8 mouse cellular contexts compared by ENCODE assay signal in genomic region chr11:75291389-75292215, GRCm38 (mm10). TPM values are rescaled to one million over a fixed set of nuclear protein-coding genes. Genes with fewer than 3 reads are reported as not detected.
A peak's percentile ranks its signal among the peaks of the same experiment; 100 is the strongest.
DNase-seq lines count a peak whose midpoint lies in the region; ATAC-seq and TF ChIP-seq lines count a peak whose summit lies in the region.

No protein-coding gene starts in this region.

- DNase-seq in heart, adult 8-10 months (ENCODE audit: low spot score) = no peak
- DNase-seq in embryonic facial prominence, embryonic 10.5 days (ENCODE audit: low spot score) = peak; percentile 33
- peak; percentile 59 for DNase-seq in hindbrain, postnatal 0 days (ENCODE audit: low spot score)
- DNase-seq in midbrain, embryonic 11.5 days (ENCODE audit: low spot score, missing footprints) = peak; percentile 93
- no peak for DNase-seq in spleen, postnatal 14 days (ENCODE audit: low spot score in 2 of 2)
- DNase-seq in urinary bladder, postnatal 36 days (ENCODE audit: low spot score in 2 of 2) = no peak
- DNase-seq in adrenal gland, postnatal 4 days (ENCODE audit: low spot score in 2 of 2) = no peak

- H3K36me3 ChIP-seq in heart, embryonic 15.5 days = no peaks in the 10 kb centered on the region
- H3K36me3 ChIP-seq in embryonic facial prominence, embryonic 10.5 days (replicated peaks) = no peaks in the 10 kb centered on the region
- H3K36me3 ChIP-seq in hindbrain, postnatal 0 days (ENCODE audit: insufficient read depth, low read length) = no peaks in the 10 kb centered on the region
- no peaks in the 10 kb centered on the region for H3K36me3 ChIP-seq in midbrain, embryonic 11.5 days (ENCODE audit: control insufficient read depth, insufficient read depth, low read length)

- H3K4me2 ChIP-seq in heart, embryonic 15.5 days = peak overlapping the region; percentile 47
- peak overlapping the region; percentile 33; the same call in 1 of the 2 replicates for H3K4me2 ChIP-seq in hindbrain, postnatal 0 days (ENCODE audit: low read depth, low read length)
- H3K4me2 ChIP-seq in midbrain, embryonic 11.5 days = peak overlapping the region; percentile 35

- 0 out of 2 replicates have a peak overlapping the region, but pooled peaks have one; percentile 24 for H3K9ac ChIP-seq in heart, embryonic 15.5 days
- H3K9ac ChIP-seq in hindbrain, postnatal 0 days (replicated peaks; ENCODE audit: low read length) = no peak overlapping the region
- peak overlapping the region; percentile 51; the same call in 1 of the 2 replicates for H3K9ac ChIP-seq in midbrain, embryonic 11.5 days (ENCODE audit: low read length)

- peaks cover 79% of the 10 kb centered on the region for H3K4me1 ChIP-seq in heart, embryonic 15.5 days (replicated peaks)
- H3K4me1 ChIP-seq in embryonic facial prominence, embryonic 10.5 days = peaks cover 27% of the 10 kb centered on the region
- H3K4me1 ChIP-seq in hindbrain, postnatal 0 days (ENCODE audit: insufficient read depth, low read length) = no peaks in the 10 kb centered on the region
- peaks cover 20% of the 10 kb centered on the region for H3K4me1 ChIP-seq in midbrain, embryonic 11.5 days (ENCODE audit: control insufficient read depth, insufficient read depth, low read length)

- no peak; the same call in 1 of the 2 replicates for ATAC-seq in heart, embryonic 15.5 days (replicated peaks; ENCODE audit: insufficient number of reproducible peaks, insufficient read depth, low FRiP score, low read depth)
- ATAC-seq in hindbrain, postnatal 0 days = no peak
- ATAC-seq in midbrain, embryonic 11.5 days (ENCODE audit: low FRiP score) = peak; percentile 81

- peaks cover 9% of the 10 kb centered on the region for H3K27me3 ChIP-seq in heart, embryonic 15.5 days
- peaks cover 34% of the 10 kb centered on the region for H3K27me3 ChIP-seq in embryonic facial prominence, embryonic 10.5 days (replicated peaks; ENCODE audit: low read depth, poor library complexity, severe bottlenecking)
- H3K27me3 ChIP-seq in hindbrain, postnatal 0 days (ENCODE audit: insufficient read depth, low read length) = no peaks in the 10 kb centered on the region
- H3K27me3 ChIP-seq in midbrain, embryonic 11.5 days (ENCODE audit: control insufficient read depth, insufficient read depth, low read length) = 0 out of 2 replicates have a peak, but pooled peaks cover 2% of the 10 kb centered on the region

- peak overlapping the region; percentile 28 for H3K27ac ChIP-seq in heart, embryonic 15.5 days
- H3K27ac ChIP-seq in embryonic facial prominence, embryonic 10.5 days (replicated peaks) = no peak overlapping the region
- peak overlapping the region; percentile 42; the same call in 1 of the 2 replicates for H3K27ac ChIP-seq in hindbrain, postnatal 0 days
- peak overlapping the region; percentile 22 for H3K27ac ChIP-seq in midbrain, embryonic 11.5 days (ENCODE audit: low read depth, low read length)

- 24% methylated on average over 25 of the region's 25 CpGs for WGBS in heart, embryonic 15.5 days
- WGBS in embryonic facial prominence, embryonic 10.5 days = 23% methylated on average over 25 of the region's 25 CpGs
- WGBS in hindbrain, postnatal 0 days = 16% methylated on average over 25 of the region's 25 CpGs
- 11% methylated on average over 25 of the region's 25 CpGs for WGBS in midbrain, embryonic 11.5 days

- H3K4me3 ChIP-seq in heart, embryonic 15.5 days = peak overlapping the region; percentile 17; the same call in 1 of the 2 replicates
- H3K4me3 ChIP-seq in embryonic facial prominence, embryonic 10.5 days = peak overlapping the region; percentile 28; the same call in 1 of the 2 replicates
- H3K4me3 ChIP-seq in hindbrain, postnatal 0 days (ENCODE audit: low read length) = no peak overlapping the region
- H3K4me3 ChIP-seq in midbrain, embryonic 11.5 days (ENCODE audit: low read depth, low read length) = no peak overlapping the region

- H3K9me3 ChIP-seq in heart, embryonic 15.5 days (replicated peaks) = no peaks in the 10 kb centered on the region
- no peaks in the 10 kb centered on the region for H3K9me3 ChIP-seq in embryonic facial prominence, embryonic 10.5 days
- no peaks in the 10 kb centered on the region for H3K9me3 ChIP-seq in hindbrain, postnatal 0 days (ENCODE audit: low read length)
- H3K9me3 ChIP-seq in midbrain, embryonic 11.5 days (ENCODE audit: control insufficient read depth, low read length) = no peaks in the 10 kb centered on the region

- TF ChIP-seq CTCF in hindbrain, postnatal 0 days (IDR thresholded peaks at IDR 0.05; ENCODE audit: low read depth) = no peak

RNA-seq across cellular contexts. Expression of gene Rpa1, which starts 56.5 kb away (rescaled TPM):
- 83.6 and 86.2 TPM in 2 replicates for polyA plus RNA-seq in heart, embryonic 15.5 days (2015; fragmentation: Nextera tagmentation; extraction: Ambion mirVana)
- 10 to 100 TPM; 62.6 to 69.4 (median 67.4) TPM for total RNA-seq in heart, adult 8-10 months (2022)
- polyA plus RNA-seq in embryonic facial prominence, embryonic 10.5 days (2016; fragmentation: Nextera tagmentation; extraction: Ambion mirVana) = 192 and 201 TPM in 2 replicates
- total RNA-seq in hindbrain, postnatal 0 days (2014; rRNA removed) = 66.9 and 105 TPM in 2 replicates
- polyA plus RNA-seq in hindbrain, postnatal 0 days (2015; fragmentation: Nextera tagmentation; extraction: Ambion mirVana) = 51.1 and 55.5 TPM in 2 replicates
- polyA plus RNA-seq in midbrain, embryonic 11.5 days (2014; fragmentation: Nextera tagmentation; extraction: Ambion mirVana) = 124 and 126 TPM in 2 replicates
- 10 to 100 TPM; 87.2 to 93.7 TPM for total RNA-seq in adrenal gland, postnatal 4 days (2021)

RNA-seq across cellular contexts. Expression of gene Smyd4, which starts 56.6 kb away (rescaled TPM):
- 12.3 and 13.4 TPM in 2 replicates for polyA plus RNA-seq in heart, embryonic 15.5 days (2015; fragmentation: Nextera tagmentation; extraction: Ambion mirVana)
- 10 to 100 TPM in 1 of 4 experiments, 1 to 10 TPM in 3; 5.7 to 10.1 (median 8.3) TPM for total RNA-seq in heart, adult 8-10 months (2022)
- polyA plus RNA-seq in embryonic facial prominence, embryonic 10.5 days (2016; fragmentation: Nextera tagmentation; extraction: Ambion mirVana) = 18.2 TPM in 2 replicates
- 12.7 and 14.1 TPM in 2 replicates for total RNA-seq in hindbrain, postnatal 0 days (2014; rRNA removed)
- 17.1 and 17.7 TPM in 2 replicates for polyA plus RNA-seq in hindbrain, postnatal 0 days (2015; fragmentation: Nextera tagmentation; extraction: Ambion mirVana)
- 11.6 and 13.1 TPM in 2 replicates for polyA plus RNA-seq in midbrain, embryonic 11.5 days (2014; fragmentation: Nextera tagmentation; extraction: Ambion mirVana)
- 10 to 100 TPM; 11.4 to 12.3 TPM for total RNA-seq in adrenal gland, postnatal 4 days (2021)

Comparison
In these comparisons a context has a peak if more than half of its experiments do, and no peak if none do; other contexts are left out.
1. H3K4me3 ChIP-seq: peak in heart, embryonic 15.5 days (single experiment) and embryonic facial prominence, embryonic 10.5 days (single experiment); none in hindbrain, postnatal 0 days (single experiment) and midbrain, embryonic 11.5 days (single experiment).
2. DNase-seq: peak in embryonic facial prominence, embryonic 10.5 days (single experiment), hindbrain, postnatal 0 days (single experiment) and midbrain, embryonic 11.5 days (single experiment); none in heart, adult 8-10 months (single experiment), spleen, postnatal 14 days (0 of 2), urinary bladder, postnatal 36 days (0 of 2) and adrenal gland, postnatal 4 days (0 of 2).
3. Peak in every context shown above with its lines, with median percentiles within 50 percentile points of each other: H3K4me2 ChIP-seq.